Mouse (Mus musculus): ENCODE results near the gene Rap1gap. TPM values are rescaled to one million over a fixed set of nuclear protein-coding genes. Genes with fewer than 3 reads are reported as not detected.
A peak's percentile ranks its signal among the peaks of the same experiment; 100 is the strongest.

Rap1gap gene
- polyA plus RNA-seq, 1 experiment from 2014 or later: 12.5 TPM

DNA sequence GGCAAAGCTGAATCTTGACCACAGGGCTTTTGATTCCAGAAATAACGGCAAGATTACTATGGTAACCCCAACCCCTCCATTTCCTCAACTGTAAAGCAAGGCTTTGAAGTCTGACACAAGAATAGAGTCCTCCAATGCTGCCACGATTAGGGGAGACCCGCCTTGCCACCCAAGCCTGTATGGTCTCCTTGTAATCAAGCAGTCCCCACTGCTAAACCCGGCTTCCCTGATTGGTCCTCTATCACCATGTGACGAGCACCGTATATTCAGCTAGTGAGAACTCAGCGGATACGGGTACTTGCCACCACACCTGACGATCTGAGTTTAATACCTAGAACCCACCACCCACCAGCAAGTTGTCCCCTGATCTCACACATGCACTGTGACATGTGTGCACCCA is 98.4 kb downstream of the Rap1gap start:
- no peaks in the 10 kb centered on the region for H3K27me3 ChIP-seq
- H3K27ac ChIP-seq: no peak overlapping the region
- ATAC-seq (replicated peaks; ENCODE audit: low FRiP score): no peak
- H3K4me3 ChIP-seq (replicated peaks): no peak overlapping the region
- no peak overlapping the region for H3K9ac ChIP-seq
- H3K9me3 ChIP-seq (replicated peaks): no peaks in the 10 kb centered on the region
- H3K36me3 ChIP-seq: no peaks in the 10 kb centered on the region
- H3K4me1 ChIP-seq: peaks cover 19% of the 10 kb centered on the region
- H3K4me2 ChIP-seq: no peak overlapping the region
- WGBS: 77% methylated on average over 9 of the region's 9 CpGs

GRCm38 (mm10) chr4:137763920-137764495 is 99.5 kb downstream of the Rap1gap start:
- no peaks in the 10 kb centered on the region for H3K9me3 ChIP-seq (replicated peaks)
- H3K27ac ChIP-seq: no peak overlapping the region
- H3K4me2 ChIP-seq: no peak overlapping the region
- no peak overlapping the region for H3K4me3 ChIP-seq (replicated peaks)
- 50% methylated on average over 8 of the region's 8 CpGs for WGBS
- H3K36me3 ChIP-seq: no peaks in the 10 kb centered on the region
- no peak for ATAC-seq (replicated peaks; ENCODE audit: low FRiP score)
- H3K27me3 ChIP-seq: no peaks in the 10 kb centered on the region
- H3K9ac ChIP-seq: no peak overlapping the region
- peaks cover 19% of the 10 kb centered on the region for H3K4me1 ChIP-seq

GRCm38 (mm10) chr4:137764621-137765020 is 100.1 kb downstream of the Rap1gap start:
- Histone ChIP-seq H3K4me2 (no peak overlapping the region), H3K4me3 (replicated peaks) (no peak overlapping the region), H3K4me1 (peaks cover 19% of the 10 kb centered on the region), H3K27ac (no peak overlapping the region), H3K9ac (no peak overlapping the region), H3K9me3 (replicated peaks) (no peaks in the 10 kb centered on the region), H3K36me3 (no peaks in the 10 kb centered on the region), H3K27me3 (no peaks in the 10 kb centered on the region)
- ATAC-seq (replicated peaks; ENCODE audit: low FRiP score): no peak
- 73% methylated on average over 3 of the region's 3 CpGs for WGBS

DNA sequence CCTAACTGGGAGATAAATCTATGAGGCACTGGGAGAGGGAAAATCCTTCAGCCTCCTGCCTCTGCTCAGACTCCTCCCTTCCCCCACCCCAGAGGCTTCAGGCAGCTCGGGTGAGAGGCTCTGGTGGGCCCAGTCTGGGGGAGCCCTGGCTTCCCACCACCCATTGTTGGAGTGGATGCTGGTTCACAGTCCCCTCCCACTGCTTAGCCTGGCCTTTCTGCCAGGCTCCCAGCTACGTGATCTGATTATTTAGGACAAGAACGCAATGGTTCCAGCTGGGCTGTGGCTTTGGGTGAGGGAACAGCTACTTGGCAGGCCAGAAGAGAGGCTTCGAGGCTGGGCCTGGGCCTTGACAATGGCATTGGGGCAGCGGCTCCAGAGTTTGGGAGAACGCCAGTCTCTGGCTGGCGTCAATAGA is 101.0 kb downstream of the Rap1gap start:
- 52% methylated on average over 7 of the region's 7 CpGs for WGBS
- H3K27ac ChIP-seq: peak overlapping the region; percentile 48
- H3K9me3 ChIP-seq (replicated peaks): no peaks in the 10 kb centered on the region
- H3K36me3 ChIP-seq: no peaks in the 10 kb centered on the region
- H3K4me2 ChIP-seq: no peak overlapping the region
- no peaks in the 10 kb centered on the region for H3K27me3 ChIP-seq
- H3K9ac ChIP-seq: no peak overlapping the region
- H3K4me1 ChIP-seq: peaks cover 19% of the 10 kb centered on the region
- ATAC-seq (replicated peaks; ENCODE audit: low FRiP score): 0 out of 2 replicates have a peak, but pooled peaks have one; percentile 43
- H3K4me3 ChIP-seq (replicated peaks): no peak overlapping the region

DNA sequence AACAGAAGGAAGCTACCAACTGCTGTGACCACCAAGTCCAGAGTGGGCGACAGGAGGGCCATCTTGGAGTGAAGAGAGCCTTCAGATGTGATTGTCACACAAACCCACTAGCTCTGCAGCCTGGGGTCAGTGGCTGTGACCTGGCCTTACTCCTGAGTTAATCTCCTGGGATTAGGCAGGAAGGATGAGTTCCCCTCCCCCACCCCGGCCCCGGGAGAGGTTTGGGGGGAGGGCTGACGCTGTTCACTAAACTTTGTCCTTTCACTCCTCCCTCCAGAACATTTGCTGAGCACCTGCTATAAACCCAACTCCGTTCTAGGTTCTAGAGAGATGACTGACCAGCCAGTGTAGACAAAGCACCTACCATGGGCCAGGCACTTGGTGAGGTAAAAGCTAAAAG is 101.8 kb downstream of the Rap1gap start:
- H3K4me3 ChIP-seq (replicated peaks): no peak overlapping the region
- H3K9me3 ChIP-seq (replicated peaks): no peaks in the 10 kb centered on the region
- no peaks in the 10 kb centered on the region for H3K27me3 ChIP-seq
- no peak overlapping the region for H3K4me2 ChIP-seq
- ATAC-seq (replicated peaks; ENCODE audit: low FRiP score): no peak
- no peak overlapping the region for H3K9ac ChIP-seq
- WGBS: 44% methylated on average over 5 of the region's 5 CpGs
- peaks cover 19% of the 10 kb centered on the region for H3K4me1 ChIP-seq
- no peaks in the 10 kb centered on the region for H3K36me3 ChIP-seq
- H3K27ac ChIP-seq: no peak overlapping the region

DNA sequence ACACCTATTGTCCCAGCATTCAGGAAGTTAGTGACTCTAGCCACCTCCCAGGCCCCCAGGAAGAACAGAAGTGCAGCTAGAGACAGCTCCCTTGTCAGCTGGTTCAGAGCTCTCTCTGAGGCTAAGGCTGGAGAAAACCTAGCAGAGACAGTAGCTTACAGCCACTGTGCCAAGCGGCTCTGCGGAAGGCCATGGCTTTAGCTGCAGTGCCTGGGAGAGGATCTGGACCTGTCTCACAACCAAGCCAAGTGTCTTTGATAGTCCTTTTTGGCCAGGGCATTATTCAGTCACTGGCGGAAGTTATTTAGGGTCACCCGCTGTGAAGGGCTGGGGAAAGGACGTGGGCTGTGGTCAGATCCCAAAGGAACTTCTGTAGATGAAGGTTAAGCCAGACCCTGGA is 103.9 kb downstream of the Rap1gap start:
- 77% methylated on average over 5 of the region's 5 CpGs for WGBS
- H3K36me3 ChIP-seq: no peaks in the 10 kb centered on the region
- no peak overlapping the region for H3K9ac ChIP-seq
- no peak overlapping the region for H3K4me2 ChIP-seq
- H3K4me1 ChIP-seq: peaks cover 22% of the 10 kb centered on the region
- H3K27me3 ChIP-seq: no peaks in the 10 kb centered on the region
- H3K27ac ChIP-seq: no peak overlapping the region
- H3K4me3 ChIP-seq (replicated peaks): no peak overlapping the region
- ATAC-seq (replicated peaks; ENCODE audit: low FRiP score): no peak
- no peaks in the 10 kb centered on the region for H3K9me3 ChIP-seq (replicated peaks)

DNA sequence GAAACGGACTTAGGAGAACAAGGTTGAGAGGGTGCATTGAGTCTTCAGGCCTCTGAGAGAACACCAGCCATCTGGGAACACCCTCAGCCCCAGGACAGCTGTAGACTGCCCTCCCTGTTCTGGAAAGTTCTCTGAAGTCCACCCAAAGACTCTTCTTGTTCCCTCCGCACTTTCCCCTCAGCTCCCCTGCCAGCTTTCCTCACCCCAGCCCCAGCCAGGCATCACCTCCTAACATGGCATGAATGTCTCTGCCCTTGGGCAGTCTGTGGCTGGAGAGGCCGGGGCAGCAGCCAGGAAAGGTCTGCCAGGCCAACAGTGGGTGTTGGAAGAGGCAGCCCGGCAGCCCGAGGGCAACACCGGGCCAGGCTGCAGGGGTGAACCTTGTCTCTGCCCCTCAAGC is 104.3 kb downstream of the Rap1gap start:
- no peak overlapping the region for H3K4me2 ChIP-seq
- no peak for ATAC-seq (replicated peaks; ENCODE audit: low FRiP score)
- H3K9me3 ChIP-seq (replicated peaks): no peaks in the 10 kb centered on the region
- no peak overlapping the region for H3K27ac ChIP-seq
- no peak overlapping the region for H3K9ac ChIP-seq
- H3K27me3 ChIP-seq: no peaks in the 10 kb centered on the region
- H3K4me3 ChIP-seq (replicated peaks): no peak overlapping the region
- WGBS: 70% methylated on average over 6 of the region's 6 CpGs
- H3K4me1 ChIP-seq: peaks cover 26% of the 10 kb centered on the region
- no peaks in the 10 kb centered on the region for H3K36me3 ChIP-seq

DNA sequence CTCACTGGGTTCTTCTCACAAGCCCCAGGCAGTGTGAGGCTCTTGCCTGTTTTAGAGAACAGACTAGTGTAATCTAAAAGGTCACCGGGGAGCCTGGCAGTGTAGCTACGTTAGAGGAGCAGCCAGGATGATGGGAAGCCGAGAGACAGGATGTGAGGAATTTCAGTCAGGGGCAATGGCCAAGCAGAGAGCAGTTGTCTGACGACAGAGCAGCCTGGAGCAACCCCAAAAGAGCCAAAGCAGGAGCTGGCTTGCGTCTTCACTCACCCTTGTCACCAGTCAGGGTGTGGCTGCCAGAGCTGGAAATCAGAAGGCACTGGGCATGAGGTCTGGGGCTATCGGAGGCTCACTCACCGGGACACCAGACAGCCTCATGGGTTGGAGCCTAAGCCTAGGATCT is 105.1 kb downstream of the Rap1gap start:
- no peak overlapping the region for H3K4me3 ChIP-seq (replicated peaks)
- no peak overlapping the region for H3K9ac ChIP-seq
- H3K9me3 ChIP-seq (replicated peaks): no peaks in the 10 kb centered on the region
- H3K4me1 ChIP-seq: peaks cover 26% of the 10 kb centered on the region
- no peak for ATAC-seq (replicated peaks; ENCODE audit: low FRiP score)
- no peak overlapping the region for H3K27ac ChIP-seq
- no peaks in the 10 kb centered on the region for H3K27me3 ChIP-seq
- H3K4me2 ChIP-seq: no peak overlapping the region
- WGBS: 51% methylated on average over 7 of the region's 7 CpGs
- no peaks in the 10 kb centered on the region for H3K36me3 ChIP-seq

- Histone ChIP-seq H3K4me1 (peaks cover 15% of the 10 kb centered on the region), H3K36me3 (no peaks in the 10 kb centered on the region), H3K4me3 (replicated peaks) (no peak overlapping the region), H3K9me3 (replicated peaks) (no peaks in the 10 kb centered on the region), H3K4me2 (no peak overlapping the region), H3K27me3 (no peaks in the 10 kb centered on the region), H3K27ac (no peak overlapping the region), H3K9ac (no peak overlapping the region)
- no peak for ATAC-seq (replicated peaks; ENCODE audit: low FRiP score)
- WGBS: 68% methylated on average over 14 of the region's 14 CpGs
These were observed 106.5 kb downstream of the Rap1gap start for GRCm38 (mm10) chr4:137770901-137771612.

DNA sequence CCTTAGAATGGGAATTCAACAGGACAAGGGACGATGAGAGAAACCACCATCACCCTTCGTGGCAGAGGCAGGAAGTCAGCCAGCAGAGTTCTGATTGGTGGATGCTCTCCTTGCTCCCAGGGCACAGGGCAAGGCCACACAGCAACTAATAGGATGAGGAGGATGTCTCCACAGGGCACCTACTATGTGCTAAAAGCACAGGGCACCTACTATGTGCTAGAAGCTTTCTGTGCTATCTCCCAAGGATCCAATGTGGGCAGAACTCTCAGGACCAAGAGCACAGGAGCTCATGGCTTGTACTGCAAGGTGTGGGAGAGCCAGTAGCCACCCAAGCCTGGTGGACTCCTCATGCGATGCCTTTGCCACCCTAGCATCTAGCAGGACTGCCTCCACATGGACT is 107.2 kb downstream of the Rap1gap start:
- no peak overlapping the region for H3K4me2 ChIP-seq
- H3K27ac ChIP-seq: no peak overlapping the region
- H3K9me3 ChIP-seq (replicated peaks): no peaks in the 10 kb centered on the region
- no peak overlapping the region for H3K9ac ChIP-seq
- H3K4me1 ChIP-seq: peaks cover 10% of the 10 kb centered on the region
- no peaks in the 10 kb centered on the region for H3K36me3 ChIP-seq
- WGBS: 76% methylated on average over 3 of the region's 3 CpGs
- H3K4me3 ChIP-seq (replicated peaks): no peak overlapping the region
- H3K27me3 ChIP-seq: no peaks in the 10 kb centered on the region
- no peak for ATAC-seq (replicated peaks; ENCODE audit: low FRiP score)

DNA sequence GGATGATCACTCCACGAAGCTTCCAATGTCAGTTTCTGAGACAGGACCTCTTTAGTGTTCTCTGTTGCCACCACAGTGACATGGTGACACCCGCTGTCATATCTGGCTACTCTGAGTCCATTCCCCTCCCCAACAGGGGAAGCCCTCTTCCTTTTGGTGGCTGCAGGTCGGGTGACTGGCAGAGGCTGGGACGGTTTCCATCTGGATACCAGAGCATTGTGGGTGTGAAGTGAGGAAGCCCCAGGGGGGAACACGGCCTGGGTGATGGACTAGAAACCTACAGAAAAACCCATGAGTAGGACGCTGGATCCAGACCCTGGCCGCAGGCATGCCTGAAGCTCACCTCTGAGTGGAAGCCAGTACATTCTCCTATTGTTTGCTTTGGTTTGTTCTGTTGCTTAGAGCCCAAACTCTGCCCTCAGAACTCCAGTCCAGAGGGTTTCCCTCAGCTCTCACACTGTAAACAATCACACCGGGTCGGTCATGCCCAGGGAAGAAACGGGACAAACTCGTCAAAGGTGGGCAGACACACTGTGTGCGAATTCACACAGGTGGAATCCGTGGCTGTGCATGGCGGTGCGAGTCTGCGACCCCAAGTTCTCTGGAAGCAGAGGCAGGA is 108.0 kb downstream of the Rap1gap start:
- H3K4me2 ChIP-seq: no peak overlapping the region

DNA sequence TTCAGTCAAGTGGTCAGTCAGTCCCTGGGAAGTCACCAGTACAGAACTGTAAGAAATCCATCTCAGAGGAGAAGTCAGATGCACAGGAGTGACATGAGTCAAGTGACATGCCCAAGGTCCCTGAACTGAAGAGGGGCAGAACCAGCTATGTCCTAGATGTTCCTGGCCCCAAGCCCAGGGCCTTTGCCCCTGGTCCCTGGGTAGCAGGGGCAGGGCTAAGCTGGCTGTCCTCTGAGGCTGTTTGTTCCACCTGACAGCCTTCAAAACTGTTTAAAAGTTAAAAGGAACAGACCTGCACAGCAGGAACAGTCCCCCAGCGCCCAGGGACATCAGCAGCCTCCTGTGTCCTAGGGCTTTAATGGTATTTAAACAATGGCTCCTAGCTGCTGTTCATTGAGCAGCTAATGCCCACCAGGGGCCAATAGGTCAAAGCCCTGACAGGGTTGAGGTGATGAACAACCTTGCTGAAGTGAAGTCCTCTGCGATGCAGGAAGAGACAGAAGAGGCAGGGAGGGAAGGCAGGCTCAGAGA is 108.9 kb downstream of the Rap1gap start:
- Histone ChIP-seq H3K9ac (no peak overlapping the region), H3K27ac (0 out of 2 replicates have a peak overlapping the region, but pooled peaks have one; percentile 37), H3K4me1 (peaks cover 10% of the 10 kb centered on the region), H3K36me3 (no peaks in the 10 kb centered on the region), H3K4me2 (no peak overlapping the region), H3K27me3 (no peaks in the 10 kb centered on the region), H3K9me3 (replicated peaks) (no peaks in the 10 kb centered on the region), H3K4me3 (replicated peaks) (no peak overlapping the region)
- 21% methylated on average over 2 of the region's 2 CpGs for WGBS
- ATAC-seq (replicated peaks; ENCODE audit: low FRiP score): peak; percentile 52

More for the DNA sequence above, 108.0 kb downstream of the Rap1gap start:
- H3K4me3 ChIP-seq (replicated peaks): no peak overlapping the region
- peaks cover 10% of the 10 kb centered on the region for H3K4me1 ChIP-seq
- H3K9ac ChIP-seq: no peak overlapping the region
- no peak overlapping the region for H3K27ac ChIP-seq
- H3K9me3 ChIP-seq (replicated peaks): no peaks in the 10 kb centered on the region
- WGBS: 78% methylated on average over 16 of the region's 16 CpGs
- no peaks in the 10 kb centered on the region for H3K36me3 ChIP-seq
- ATAC-seq (replicated peaks; ENCODE audit: low FRiP score): no peak
- no peaks in the 10 kb centered on the region for H3K27me3 ChIP-seq

Data from kidney, embryonic 15.5 days (tissue).